Mouse (Mus musculus) CH12.LX (cell line): ENCODE results near the gene Gm9913. TPM values are rescaled to one million over a fixed set of nuclear protein-coding genes. Genes with fewer than 3 reads are reported as not detected.

Experiments
- DNase-seq: peaks from one replicate; pipeline ENCODE4 v3.0.0-alpha.2; 2013; ENCODE audit errors: extremely low read depth
- H3K27ac ChIP-seq: 2 replicates; pipeline ENCODE4 v1.5.1; 2012; ENCODE audit warnings: low read depth, mild to moderate bottlenecking, control low read depth, moderate library complexity; ENCODE audit not compliant: insufficient read depth
- H3K27me3 ChIP-seq: replicated peaks from 2 replicates; pipeline ENCODE3; 2012; ENCODE audit warnings: inconsistent platforms
- H3K36me3 ChIP-seq, 2 experiments: replicated peaks in 1 of 2; 2 replicates each; pipeline versions ENCODE3 to v1.6.1; 2012; ENCODE audit warnings: inconsistent platforms in 1 of 2, low read length in 1 of 2, mild to moderate bottlenecking in 1 of 2, mixed read lengths in 1 of 2, moderate library complexity in 1 of 2; ENCODE audit not compliant: control insufficient read depth in 1 of 2, insufficient read depth in 1 of 2
- H3K4me1 ChIP-seq, 2 experiments: 2 replicates each; pipeline ENCODE4 v1.6.1; 2012; ENCODE audit warnings: inconsistent platforms in 1 of 2, moderate library complexity in 1 of 2; ENCODE audit not compliant: insufficient read depth in 2 of 2, control insufficient read depth in 1 of 2
- H3K4me2 ChIP-seq: 2 replicates; pipeline ENCODE4 v1.6.1; 2012; ENCODE audit warnings: low read depth, mild to moderate bottlenecking, control low read depth; ENCODE audit not compliant: poor library complexity, insufficient read depth, severe bottlenecking
- H3K4me3 ChIP-seq, 3 experiments: fragments of 150-350 bp in 1 of 3; sonication (generic) in 1 of 3; replicated peaks in 1 of 3; 2 replicates each; pipeline versions ENCODE3 to v1.5.1; 2011 to 2012; ENCODE audit warnings: low read depth in 2 of 3, low read length in 2 of 3, mild to moderate bottlenecking in 2 of 3, moderate library complexity in 2 of 3, control low read depth in 1 of 3, improper control_type of control experiment in 1 of 3, inconsistent platforms in 1 of 3, mixed read lengths in 1 of 3; ENCODE audit not compliant: poor library complexity in 1 of 3
- H3K79me2 ChIP-seq: replicated peaks from 2 replicates; pipeline ENCODE4 v1.6.1; 2012; ENCODE audit warnings: mild to moderate bottlenecking, moderate library complexity; ENCODE audit not compliant: control insufficient read depth, poor library complexity, insufficient read depth, severe bottlenecking; ENCODE audit errors: extremely low read depth
- H3K9ac ChIP-seq: 2 replicates; pipeline ENCODE4 v1.6.1; 2012; ENCODE audit warnings: low read depth, mild to moderate bottlenecking, control low read depth, moderate library complexity; ENCODE audit not compliant: insufficient read depth
- H3K9me3 ChIP-seq: replicated peaks from 2 replicates; pipeline ENCODE3; 2012; ENCODE audit warnings: low read length, inconsistent platforms, mixed read lengths
- CHD2 ChIP-seq: IDR thresholded peaks from 2 replicates; pipeline ENCODE4 v1.6.1; 2011; ENCODE audit warnings: low read length, improper control_type of control experiment
- CTCF ChIP-seq, 2 experiments: IDR thresholded peaks in 1 of 2; conservative IDR thresholded peaks in 1 of 2; 2 replicates each; pipeline ENCODE4 v1.5.1; 2011 to 2012; ENCODE audit warnings: low read depth in 2 of 2, low read length in 2 of 2, improper control_type of control experiment in 1 of 2, inconsistent platforms in 1 of 2, mild to moderate bottlenecking in 1 of 2, moderate library complexity in 1 of 2
- E2F4 ChIP-seq: IDR thresholded peaks from 2 replicates; pipeline ENCODE4 v1.6.1; 2011; ENCODE audit warnings: low read depth, low read length, improper control_type of control experiment; ENCODE audit not compliant: insufficient replicate concordance
- ELF1 ChIP-seq: IDR thresholded peaks from 2 replicates; pipeline ENCODE4 v1.6.1; 2014; ENCODE audit warnings: low read depth, mild to moderate bottlenecking, inconsistent platforms, low read length, improper control_type of control experiment
- GABPA ChIP-seq: IDR thresholded peaks from 2 replicates; pipeline ENCODE4 v1.6.1; 2012; ENCODE audit warnings: low read depth, low read length, improper control_type of control experiment, inconsistent platforms; ENCODE audit not compliant: insufficient replicate concordance
- JUND ChIP-seq: conservative IDR thresholded peaks from 2 replicates; pipeline ENCODE4 v1.6.1; 2011; ENCODE audit warnings: low read depth, low read length, improper control_type of control experiment
- KAT2A ChIP-seq: IDR thresholded peaks from 2 replicates; pipeline ENCODE4 v1.6.1; 2012; ENCODE audit warnings: low read length, improper control_type of control experiment, inconsistent platforms; ENCODE audit not compliant: insufficient replicate concordance
- MAX ChIP-seq: IDR thresholded peaks from 2 replicates; pipeline ENCODE4 v1.6.1; 2011; ENCODE audit warnings: low read length, improper control_type of control experiment
- MEF2A ChIP-seq: IDR thresholded peaks from 2 replicates; pipeline ENCODE4 v1.6.1; 2014; ENCODE audit warnings: low read depth, mild to moderate bottlenecking, inconsistent platforms, low read length, improper control_type of control experiment, borderline replicate concordance
- MXI1 ChIP-seq: IDR thresholded peaks from 2 replicates; pipeline ENCODE4 v1.6.1; 2011; ENCODE audit warnings: mild to moderate bottlenecking, low read depth, low read length, improper control_type of control experiment
- MYC ChIP-seq: IDR thresholded peaks from 2 replicates; pipeline ENCODE4 v1.6.1; 2011; ENCODE audit warnings: low read depth, mild to moderate bottlenecking, improper control_type of control experiment, low read length
- NELFE ChIP-seq: IDR thresholded peaks from 2 replicates; pipeline ENCODE4 v1.6.1; 2011; ENCODE audit warnings: low read depth, low read length, improper control_type of control experiment
- NRF1 ChIP-seq: IDR thresholded peaks from 2 replicates; pipeline ENCODE4 v1.6.1; 2014; ENCODE audit warnings: low read depth, mild to moderate bottlenecking, inconsistent platforms, low read length, improper control_type of control experiment, moderate library complexity
- PAX5 ChIP-seq: IDR thresholded peaks from 2 replicates; pipeline ENCODE4 v1.6.1; 2012; ENCODE audit warnings: low read length, inconsistent platforms, mixed read lengths
- POLR2A ChIP-seq: IDR thresholded peaks from 2 replicates; pipeline ENCODE4 v1.6.1; 2011; ENCODE audit warnings: low read depth, mild to moderate bottlenecking, improper control_type of control experiment, low read length
- POLR2AphosphoS2 ChIP-seq: IDR thresholded peaks from 2 replicates; pipeline ENCODE4 v1.6.1; 2011; ENCODE audit warnings: low read depth, low read length, improper control_type of control experiment
- RAD21 ChIP-seq: IDR thresholded peaks from 2 replicates; pipeline ENCODE4 v1.6.1; 2011; ENCODE audit warnings: low read depth, mild to moderate bottlenecking, low read length, improper control_type of control experiment, moderate library complexity
- RCOR1 ChIP-seq: conservative IDR thresholded peaks from 2 replicates; pipeline ENCODE4 v1.6.1; 2012; ENCODE audit warnings: low read depth, mild to moderate bottlenecking, inconsistent platforms, low read length, improper control_type of control experiment
- SMC3 ChIP-seq: IDR thresholded peaks from 2 replicates; pipeline ENCODE4 v1.6.1; 2011; ENCODE audit warnings: low read depth, low read length, improper control_type of control experiment
- TCF12 ChIP-seq: IDR thresholded peaks from 2 replicates; pipeline ENCODE4 v1.6.1; 2014; ENCODE audit warnings: low read depth, mild to moderate bottlenecking, inconsistent platforms, low read length, improper control_type of control experiment
- UBTF ChIP-seq: IDR thresholded peaks from 2 replicates; pipeline ENCODE4 v1.6.1; 2012; ENCODE audit warnings: low read depth, mild to moderate bottlenecking, inconsistent platforms, low read length, improper control_type of control experiment, moderate library complexity
- ZMIZ1 ChIP-seq: IDR thresholded peaks from 2 replicates; pipeline ENCODE4 v1.6.1; 2012; ENCODE audit warnings: low read depth, mild to moderate bottlenecking, inconsistent platforms, low read length, improper control_type of control experiment
- ZNF384 ChIP-seq: IDR thresholded peaks from 2 replicates; pipeline ENCODE4 v1.6.1; 2012; ENCODE audit warnings: low read depth, low read length, improper control_type of control experiment, inconsistent platforms
- dilution Hi-C: fragments of 300-500 bp; cut with MboI; formaldehyde crosslinking; loops from 2 replicates; pipeline ENCODE4 v1.14.3; 2020; ENCODE audit warnings: low sequenced_read_pairs; ENCODE audit not compliant: extremely low pct_unique_long_range_greater_than_20kb, extremely low pct_ligation_motif_present
- in situ Hi-C: fragments of 300-500 bp; cut with MboI; formaldehyde crosslinking; loops from 3 replicates; pipeline ENCODE4 v1.14.3; 2019; ENCODE audit warnings: low sequenced_read_pairs, low pct_ligation_motif_present, low pct_unique_long_range_greater_than_20kb, mixed read lengths
- polyA plus RNA-seq: library from polyadenylated mRNA; unstranded; fragments of >175 nt; gene quantifications from 2 replicates; pipeline ENCODE4 v1.2.1, GENCODE M21; 2012; ENCODE audit warnings: low read depth; ENCODE audit not compliant: insufficient read length
- total RNA-seq, 2 experiments: library from RNA; depleted of rRNA; stranded (reverse); fragments of 300-350 nt in 1 of 2; fragments of >200 nt in 1 of 2; gene quantifications; 2 replicates each; pipeline ENCODE4 v1.2.3; 2012 to 2014

Gene Gm9913
- total and polyA plus RNA-seq, 3 experiments: not detected

GRCm38 (mm10) chr2:125530665-125531064, 25.8 kb downstream of the Gm9913 start:
- in situ Hi-C loops: no loop called here

GRCm38 (mm10) chr2:125539640-125540039, 34.8 kb downstream of the Gm9913 start:
- dilution Hi-C loops (no loop called here), in situ Hi-C loops (no loop called here)
- no peak for DNase-seq
- Histone ChIP-seq H3K9ac (no peak overlapping the region), H3K79me2 (no peaks in the 10 kb centered on the region), H3K9me3 (no peaks in the 10 kb centered on the region), H3K27me3 (no peaks in the 10 kb centered on the region), H3K36me3 (no peaks in the 10 kb centered on the region), H3K4me1 (no peaks in the 10 kb centered on the region), H3K4me2 (no peak overlapping the region), H3K4me3 (no peak overlapping the region), H3K27ac (no peak overlapping the region)
- TF ChIP-seq SMC3 (no peak), MXI1 (no peak), TCF12 (no peak), RCOR1 (no peak), E2F4 (no peak), CHD2 (no peak), CTCF (conservative IDR thresholded peaks at IDR 0.05 in 1 of 2, IDR thresholded peaks at IDR 0.05 in 1 of 2; ENCODE audit: low read depth in 2 of 2, low read length in 2 of 2) (no peak), POLR2A (no peak), POLR2AphosphoS2 (no peak), GABPA (no peak), ELF1 (no peak), JUND (no peak), KAT2A (no peak), MAX (no peak), ZMIZ1 (no peak), MEF2A (no peak), ZNF384 (no peak), PAX5 (no peak), NELFE (no peak), RAD21 (no peak)

More at GRCm38 (mm10) chr2:125530665-125531064, 25.8 kb downstream of the Gm9913 start:
- H3K36me3 ChIP-seq: no peaks in the 10 kb centered on the region
- no peaks in the 10 kb centered on the region for H3K79me2 ChIP-seq
- no peaks in the 10 kb centered on the region for H3K9me3 ChIP-seq
- no peak overlapping the region for H3K27ac ChIP-seq
- no peak overlapping the region for H3K9ac ChIP-seq
- no peaks in the 10 kb centered on the region for H3K27me3 ChIP-seq
- TF ChIP-seq NRF1 (no peak), CHD2 (no peak), CTCF (conservative IDR thresholded peaks at IDR 0.05 in 1 of 2, IDR thresholded peaks at IDR 0.05 in 1 of 2; ENCODE audit: low read depth in 2 of 2, low read length in 2 of 2) (no peak), UBTF (no peak), MYC (no peak), E2F4 (no peak)
- H3K4me2 ChIP-seq: no peak overlapping the region
- dilution Hi-C loops: no loop called here
- H3K4me3 ChIP-seq: no peak overlapping the region
- H3K4me1 ChIP-seq: peaks cover 0 to 3% of the 10 kb centered on the region in 2 experiments; a peak in 1 of 4 replicates
- no peak for DNase-seq
